Mouse (Mus musculus): ENCODE data around the gene Gm38393. TPM values are rescaled to one million over a fixed set of nuclear protein-coding genes. Genes with fewer than 3 reads are reported as not detected.

Gene Gm38393
- polyA plus RNA-seq, 1 experiment = 0.33 TPM

DNA sequence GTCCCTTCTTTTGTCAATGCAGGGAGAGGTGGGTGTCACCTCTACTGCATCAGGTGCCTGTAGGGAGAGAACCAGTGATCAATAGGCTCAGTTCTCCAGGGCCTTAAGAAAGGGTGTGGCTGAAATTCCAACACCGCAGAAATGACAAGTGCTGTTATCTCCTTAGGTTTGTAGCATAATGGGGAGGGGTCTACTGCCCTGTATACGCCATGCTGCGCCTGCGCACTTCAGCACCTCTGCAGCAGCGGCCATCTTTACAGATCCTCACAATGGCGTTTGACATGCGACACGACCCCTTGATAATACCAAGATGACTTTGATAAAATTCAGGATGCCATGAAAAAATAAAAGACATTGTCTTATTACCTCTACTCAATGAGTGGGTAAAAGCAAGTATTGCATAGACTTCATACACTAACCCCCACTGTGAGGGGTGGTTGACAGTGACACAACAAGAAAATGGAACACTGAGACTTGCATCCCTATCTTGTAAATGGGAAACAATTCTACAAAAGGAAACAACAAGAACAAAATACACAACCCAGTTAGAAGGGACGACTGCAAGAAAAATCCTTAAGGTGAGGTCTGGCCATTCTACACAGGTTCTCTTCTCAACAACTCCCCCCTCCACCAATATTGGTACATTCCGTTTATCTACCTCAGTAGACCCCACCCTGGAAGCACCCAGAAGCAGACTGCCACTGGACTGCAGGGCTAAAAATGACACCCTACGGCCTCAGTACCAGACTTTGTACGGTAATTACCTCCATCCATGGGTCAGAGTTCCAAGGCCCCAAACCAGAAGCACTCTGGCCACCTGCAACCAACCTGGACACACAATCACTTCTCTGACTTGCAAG is 1.6 kb downstream of the Gm38393 start:
- Histone ChIP-seq H3K4me1 (ENCODE audit: control insufficient read depth, insufficient read depth, low read length) (no peaks in the 10 kb centered on the region), H3K4me3 (ENCODE audit: insufficient read depth, low read depth, low read length) (peak overlapping the region; percentile 86; the same call in 1 of the 2 replicates), H3K27ac (ENCODE audit: insufficient read depth, low read depth, low read length) (no peak overlapping the region), H3K36me3 (ENCODE audit: control insufficient read depth, insufficient read depth, low read length) (no peaks in the 10 kb centered on the region), H3K27me3 (replicated peaks; ENCODE audit: control insufficient read depth, insufficient read depth, low read length) (no peaks in the 10 kb centered on the region)
- peak; percentile 38 for DNase-seq
- TF ChIP-seq POLR2A (IDR thresholded peaks at IDR 0.05; ENCODE audit: low read depth, low read length) = no peak
- TF ChIP-seq CTCF (conservative IDR thresholded peaks at IDR 0.05; ENCODE audit: insufficient read depth, insufficient read length, low read depth, low read length) = no peak
- 73% methylated on average over 12 of the region's 12 CpGs for WGBS

DNA sequence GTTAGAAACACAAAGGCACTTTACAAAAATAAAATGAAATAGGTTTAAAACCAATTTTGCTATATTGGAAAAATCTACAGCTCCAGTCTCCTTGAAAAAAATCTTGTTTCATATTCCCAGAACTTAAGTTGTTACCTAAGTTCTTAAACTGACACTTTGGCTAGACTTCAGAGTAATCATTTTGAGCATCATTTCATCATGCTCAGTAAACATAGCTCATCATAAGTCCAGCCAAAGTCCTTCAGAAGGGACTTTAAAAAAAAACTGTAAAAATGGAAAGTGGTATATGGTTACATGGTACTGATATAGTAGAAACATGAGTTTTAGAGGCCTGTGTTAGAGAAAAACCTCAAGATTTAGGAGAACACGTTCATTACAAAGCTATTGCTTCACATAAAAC is 26.2 kb downstream of the Gm38393 start:
- TF ChIP-seq POLR2A (IDR thresholded peaks at IDR 0.05; ENCODE audit: low read depth, low read length) (no peak), CTCF (conservative IDR thresholded peaks at IDR 0.05; ENCODE audit: insufficient read depth, insufficient read length, low read depth, low read length) (no peak)
- Histone ChIP-seq H3K4me1 (ENCODE audit: control insufficient read depth, insufficient read depth, low read length) (no peaks in the 10 kb centered on the region), H3K27me3 (replicated peaks; ENCODE audit: control insufficient read depth, insufficient read depth, low read length) (no peaks in the 10 kb centered on the region), H3K27ac (ENCODE audit: insufficient read depth, low read depth, low read length) (no peak overlapping the region), H3K4me3 (ENCODE audit: insufficient read depth, low read depth, low read length) (no peak overlapping the region), H3K36me3 (ENCODE audit: control insufficient read depth, insufficient read depth, low read length) (no peaks in the 10 kb centered on the region)
- 46% methylated on average over 1 of the region's 1 CpGs for WGBS
- no peak for DNase-seq

Other genes with a start within 250 kb of the Gm38393 start
- gene Snurf, start within 50 bp of the Gm38393 start, polyA plus RNA-seq (2012; rRNA removed) = not detected in 2 replicates
- gene Snrpn, start 135.2 kb upstream of the Gm38393 start, polyA plus RNA-seq (2012; rRNA removed) = 19.6 and 22.3 TPM in 2 replicates

Data from kidney, adult 2 months (tissue).